Mouse (Mus musculus) lung, embryonic 15.5 days (tissue): ENCODE results near the gene Dysf. TPM values are rescaled to one million over a fixed set of nuclear protein-coding genes. Genes with fewer than 3 reads are reported as not detected.

Experiments
- polyA plus RNA-seq: library from polyadenylated mRNA; unstranded; fragments of >200 nt; fragmentation: Nextera tagmentation; extraction: Ambion mirVana; gene quantifications from 2 replicates; pipeline ENCODE4 v1.2.1, GENCODE M21; 2015

Gene Dysf
- polyA plus RNA-seq, 1 experiment from 2014 or later = 9.8 TPM

Other genes with a start within 250 kb of the Dysf start
- not detected in 2 replicates for gene Ankrd53, start 245.9 kb upstream of the Dysf start, polyA plus RNA-seq
- gene Tex261, start 232.8 kb upstream of the Dysf start, polyA plus RNA-seq = 89.1 and 92.7 TPM in 2 replicates
- gene Nagk, start 213.6 kb upstream of the Dysf start, polyA plus RNA-seq = 55.5 and 59.1 TPM in 2 replicates
- 20.0 and 21.0 TPM in 2 replicates for gene Paip2b, start 176.8 kb upstream of the Dysf start, polyA plus RNA-seq
- 57.7 and 59.1 TPM in 2 replicates for gene Zfp638, start 141.5 kb upstream of the Dysf start, polyA plus RNA-seq